Mouse (Mus musculus) inflammation-experienced regulatory T-cells, adult 6 months (primary cell): ENCODE data around the gene Dxo. TPM values are rescaled to one million over a fixed set of nuclear protein-coding genes. Genes with fewer than 3 reads are reported as not detected.

Experiments
- ATAC-seq: one replicate; pipeline ENCODE4 v1.8.0; 2017
- polyA plus RNA-seq, 3 experiments: library from polyadenylated mRNA; unstranded; fragments of 100-300 nt; shearing (Covaris generic); gene quantifications; one replicate each; pipeline ENCODE4 v1.2.1; 2017

Dxo gene
- polyA plus RNA-seq, 3 experiments from 2014 or later: 23.9 to 29.0 (median 27.1) TPM

DNA sequence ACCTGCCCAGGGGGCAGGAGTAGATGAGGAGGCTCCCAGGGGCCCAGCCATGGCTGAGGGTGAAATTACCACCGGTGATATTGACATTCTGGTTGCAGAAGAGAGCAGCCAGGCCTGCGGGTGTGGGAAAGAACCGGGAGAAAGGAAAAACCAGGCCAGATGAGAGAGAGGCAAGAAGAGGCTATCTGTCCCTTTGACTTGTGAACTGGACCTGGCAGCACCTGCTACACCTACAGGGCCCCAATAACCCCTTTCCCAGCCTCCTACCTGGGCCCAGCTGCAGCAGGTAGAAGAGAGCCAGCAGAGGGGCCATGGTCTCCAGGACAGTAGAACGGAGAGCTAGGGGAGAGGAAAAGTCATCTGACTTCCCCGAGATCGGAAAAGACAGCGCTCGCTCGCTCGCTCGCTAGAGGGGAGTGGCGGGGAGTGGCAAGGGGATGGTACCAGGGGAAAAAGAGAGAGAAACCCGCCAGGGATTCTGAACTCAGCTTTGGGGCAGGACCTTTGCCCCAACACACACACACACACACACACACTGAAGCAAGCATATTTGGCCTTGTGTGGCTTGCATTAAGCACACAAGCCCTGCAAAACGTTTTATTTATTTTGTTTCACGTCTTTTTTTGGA is 45.0 kb downstream of the Dxo start, which contains the start of gene Gm20547:
Gm20547 (minus strand) TSS at position 360 of the 628 bp plus-strand sequence.
- ATAC-seq: no peak

DNA sequence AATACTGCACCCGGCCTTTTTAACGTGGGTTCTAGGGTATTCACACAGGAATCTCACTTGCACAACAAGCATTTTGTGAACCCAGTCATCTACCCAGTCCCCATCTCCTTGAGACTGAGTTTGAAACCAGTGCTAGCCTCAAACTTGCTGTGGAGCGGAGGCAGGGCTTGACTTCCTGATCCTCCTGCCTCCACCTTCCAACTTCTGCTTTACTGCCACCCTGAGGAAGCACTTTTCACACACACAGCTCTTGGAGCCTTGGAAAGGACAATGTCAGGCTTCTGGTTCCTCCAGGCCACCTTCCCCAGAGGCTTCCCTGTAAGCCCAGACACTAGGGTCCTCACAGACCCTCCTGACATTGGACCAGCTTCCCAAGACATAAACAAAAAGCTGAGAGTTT is 46.5 kb downstream of the Dxo start:
- no peak for ATAC-seq

DNA sequence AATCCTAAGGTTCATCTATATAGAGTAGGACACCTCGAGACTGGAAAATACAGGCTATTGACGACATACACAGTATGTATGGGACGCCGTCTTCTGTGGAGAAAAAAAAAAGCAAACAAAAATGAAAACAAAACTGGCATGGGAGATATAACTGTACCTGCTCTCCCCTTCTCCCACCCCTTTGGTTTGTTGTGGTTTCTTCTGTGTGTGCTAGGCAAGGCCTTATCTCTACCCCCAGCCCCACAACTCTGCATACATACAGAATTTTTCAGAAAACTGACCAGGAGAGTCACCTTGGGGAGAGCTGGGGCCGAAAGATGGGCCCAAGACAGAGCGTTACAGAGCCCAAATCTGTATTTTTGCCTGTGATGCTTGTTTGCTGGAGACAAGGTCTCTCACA is 47.9 kb downstream of the Dxo start:
- no peak for ATAC-seq

DNA sequence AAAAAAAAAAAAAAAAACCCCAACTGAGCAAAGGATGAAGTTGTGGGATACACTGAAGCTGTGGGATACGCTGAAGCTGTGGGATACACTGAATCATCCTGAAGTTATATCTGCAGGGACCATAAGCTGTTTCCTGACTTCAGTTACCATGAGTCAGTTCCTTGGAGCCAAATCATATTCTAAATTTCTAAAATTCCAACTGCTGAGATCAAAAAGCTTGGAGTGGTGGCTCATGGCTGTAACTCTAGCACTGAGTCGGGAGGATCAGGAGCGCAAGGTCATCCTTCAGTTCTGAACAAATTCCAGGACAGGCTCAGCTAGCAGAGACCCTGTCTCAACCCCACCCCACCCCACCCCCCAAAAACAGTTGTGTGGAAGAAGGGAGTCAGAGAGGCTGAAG is 48.8 kb downstream of the Dxo start:
- ATAC-seq: no peak

DNA sequence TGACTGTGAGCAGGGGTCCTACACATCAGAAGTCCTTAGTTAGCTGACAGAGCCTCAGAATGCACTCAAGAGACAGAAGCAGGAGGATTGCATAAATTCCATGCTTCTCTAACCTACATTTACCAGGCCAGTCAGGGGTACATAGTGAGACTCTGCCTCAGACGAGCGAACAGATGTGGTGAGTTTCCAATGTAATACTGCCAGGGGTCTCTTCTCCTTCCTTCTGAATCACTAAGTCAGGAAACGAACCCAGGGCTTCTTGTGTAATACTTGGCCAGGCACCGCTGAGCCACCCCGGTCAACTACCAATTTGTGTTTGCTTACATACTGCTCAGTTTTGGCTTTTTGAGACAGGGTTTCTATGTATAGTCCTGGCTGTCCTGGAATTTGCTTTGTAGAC is 51.1 kb downstream of the Dxo start:
- ATAC-seq: no peak

Other genes with a start within 250 kb of the Dxo start
- 100 to 1,000 TPM; 236 to 278 (median 276) TPM for gene Gpsm3, start 247.2 kb upstream of the Dxo start, polyA plus RNA-seq
- 10 to 100 TPM in 1 of 3 experiments, 1 to 10 TPM in 2; 4.1 to 11.8 (median 8.8) TPM for gene Pbx2, start 245.8 kb upstream of the Dxo start, polyA plus RNA-seq
- 1 to 10 TPM in 2 of 3 experiments, under 1 TPM in 1; 0.58 to 3.7 (median 2.3) TPM for gene Ager, start 239.2 kb upstream of the Dxo start, polyA plus RNA-seq
- 10 to 100 TPM; 41.2 to 71.2 (median 59.5) TPM for gene Rnf5, start 233.3 kb upstream of the Dxo start, polyA plus RNA-seq
- 10 to 100 TPM; 14.5 to 20.8 (median 19.4) TPM for gene Agpat1, start 232.8 kb upstream of the Dxo start, polyA plus RNA-seq
- 1 to 10 TPM; 1.1 to 2.1 (median 1.2) TPM for gene Egfl8, start 221.0 kb upstream of the Dxo start, polyA plus RNA-seq
- gene Ppt2, start 208.5 kb upstream of the Dxo start, polyA plus RNA-seq: 10 to 100 TPM; 18.8 to 22.9 (median 20.6) TPM
- 1 to 10 TPM in 2 of 3 experiments, under 1 TPM in 1; 0.79 to 4.0 (median 3.7) TPM for gene Prrt1, start 207.5 kb upstream of the Dxo start, polyA plus RNA-seq
- 1 to 10 TPM; 4.4 to 5.8 (median 5.2) TPM for gene Fkbpl, start 192.3 kb upstream of the Dxo start, polyA plus RNA-seq
- 10 to 100 TPM; 19.0 to 21.9 (median 19.3) TPM for gene Atf6b, start 189.9 kb upstream of the Dxo start, polyA plus RNA-seq
- not detected for gene Tnxb, start 166.5 kb upstream of the Dxo start, polyA plus RNA-seq
- under 1 TPM in 1 of 3 experiments, not detected in 2; 0.08 TPM for gene C4b, start 93.1 kb upstream of the Dxo start, polyA plus RNA-seq
- not detected for gene Cyp21a1, start 32.5 kb upstream of the Dxo start, polyA plus RNA-seq
- gene Stk19, start 74 bp upstream of the Dxo start, polyA plus RNA-seq: 10 to 100 TPM; 30.4 to 44.5 (median 37.2) TPM
- gene Skiv2l, start 13.2 kb downstream of the Dxo start, polyA plus RNA-seq: 10 to 100 TPM; 28.6 to 34.2 (median 33.7) TPM
- 10 to 100 TPM; 40.1 to 65.0 (median 47.0) TPM for gene Nelfe, start 13.4 kb downstream of the Dxo start, polyA plus RNA-seq
- gene Cfb, start 25.5 kb downstream of the Dxo start, polyA plus RNA-seq: 1 to 10 TPM in 1 of 3 experiments, under 1 TPM in 2; 0.24 to 2.6 (median 0.37) TPM
- gene Zbtb12, start 42.5 kb downstream of the Dxo start, polyA plus RNA-seq: not detected
- gene Gm20547, start 45.0 kb downstream of the Dxo start, polyA plus RNA-seq: under 1 TPM in 1 of 3 experiments, not detected in 2; 0.26 TPM
- 1 to 10 TPM in 1 of 3 experiments, not detected in 2; 1.4 TPM for gene C2, start 61.2 kb downstream of the Dxo start, polyA plus RNA-seq
- 10 to 100 TPM; 27.1 to 32.6 (median 29.4) TPM for gene Ehmt2, start 61.5 kb downstream of the Dxo start, polyA plus RNA-seq
- gene Slc44a4, start 77.4 kb downstream of the Dxo start, polyA plus RNA-seq: not detected
- gene Neu1, start 94.2 kb downstream of the Dxo start, polyA plus RNA-seq: 10 to 100 TPM; 12.8 to 28.2 (median 27.6) TPM
- under 1 TPM; 0.53 to 0.85 (median 0.80) TPM for gene Hspa1b, start 122.2 kb downstream of the Dxo start, polyA plus RNA-seq
- gene Gm20481, start 132.9 kb downstream of the Dxo start, polyA plus RNA-seq: under 1 TPM in 1 of 3 experiments, not detected in 2; 0.94 TPM
- gene Hspa1a, start 135.1 kb downstream of the Dxo start, polyA plus RNA-seq: 1 to 10 TPM in 2 of 3 experiments, under 1 TPM in 1; 0.74 to 2.3 (median 1.1) TPM
- not detected for gene Hspa1l, start 135.7 kb downstream of the Dxo start, polyA plus RNA-seq
- 10 to 100 TPM; 37.7 to 67.4 (median 40.0) TPM for gene Lsm2, start 144.8 kb downstream of the Dxo start, polyA plus RNA-seq
- 10 to 100 TPM; 27.2 to 30.9 (median 30.8) TPM for gene Vars, start 164.0 kb downstream of the Dxo start, polyA plus RNA-seq
- under 1 TPM in 2 of 3 experiments, not detected in 1; 0.10 to 0.28 TPM for gene Vwa7, start 179.6 kb downstream of the Dxo start, polyA plus RNA-seq
- gene Sapcd1, start 191.0 kb downstream of the Dxo start, polyA plus RNA-seq: 1 to 10 TPM in 2 of 3 experiments, under 1 TPM in 1; 0.54 to 2.6 (median 1.4) TPM
- gene Msh5, start 209.7 kb downstream of the Dxo start, polyA plus RNA-seq: 1 to 10 TPM; 1.3 to 1.4 (median 1.4) TPM
- 100 to 1,000 TPM; 487 to 766 (median 514) TPM for gene Clic1, start 212.9 kb downstream of the Dxo start, polyA plus RNA-seq
- gene Ddah2, start 222.0 kb downstream of the Dxo start, polyA plus RNA-seq: 1 to 10 TPM in 2 of 3 experiments, under 1 TPM in 1; 0.91 to 3.0 (median 1.3) TPM
- gene Ly6g6c, start 228.4 kb downstream of the Dxo start, polyA plus RNA-seq: not detected
- gene Mpig6b, start 229.2 kb downstream of the Dxo start, polyA plus RNA-seq: not detected
- gene Ly6g6e, start 239.9 kb downstream of the Dxo start, polyA plus RNA-seq: not detected
- gene Ly6g6d, start 241.0 kb downstream of the Dxo start, polyA plus RNA-seq: not detected
- not detected for gene Ly6g6f, start 248.6 kb downstream of the Dxo start, polyA plus RNA-seq